Mouse (Mus musculus): Measurements from ENCODE around the gene Gm49510. TPM values are rescaled to one million over a fixed set of nuclear protein-coding genes. Genes with fewer than 3 reads are reported as not detected.
A peak's percentile ranks its signal among the peaks of the same experiment; 100 is the strongest.
"Not testable (repeated sequence)": the region's sequence is repeated elsewhere in the genome, so short reads cannot be mapped to it uniquely, and the experiment has no call there.

Gm49510 gene
- total RNA-seq, 4 experiments from 2014 or later: not detected

DNA sequence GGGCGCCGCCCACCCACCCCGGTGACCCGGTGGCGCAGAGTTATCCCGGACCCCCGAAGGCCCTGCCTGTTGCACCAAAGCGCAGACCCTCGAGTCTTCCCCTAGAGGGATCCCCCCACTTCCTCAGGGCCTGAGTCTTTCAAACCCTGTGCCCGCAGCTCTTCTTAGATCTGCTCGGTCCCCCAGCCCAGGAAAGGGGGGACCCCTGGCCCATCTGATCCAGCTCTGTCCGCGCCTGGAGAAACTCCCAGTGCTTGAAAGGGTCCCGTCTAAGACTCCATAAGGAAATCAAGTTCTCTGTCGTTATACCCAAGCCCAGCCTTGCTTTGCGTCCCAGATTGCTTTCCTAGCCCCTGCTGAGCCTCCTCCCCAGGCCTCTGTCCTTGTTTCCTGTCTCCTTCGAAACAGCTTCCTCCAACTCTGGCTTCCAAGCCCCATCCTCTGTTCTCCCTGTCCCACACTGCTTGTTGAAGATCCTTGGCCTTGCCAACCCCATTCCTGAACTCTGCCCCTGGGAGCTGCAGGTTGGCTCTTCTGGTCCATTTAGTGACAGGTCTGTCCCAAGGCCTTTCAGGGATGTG is 21.6 kb upstream of the Gm49510 start:
- no peak for DNase-seq (ENCODE audit: low spot score in 2 of 2)

DNA sequence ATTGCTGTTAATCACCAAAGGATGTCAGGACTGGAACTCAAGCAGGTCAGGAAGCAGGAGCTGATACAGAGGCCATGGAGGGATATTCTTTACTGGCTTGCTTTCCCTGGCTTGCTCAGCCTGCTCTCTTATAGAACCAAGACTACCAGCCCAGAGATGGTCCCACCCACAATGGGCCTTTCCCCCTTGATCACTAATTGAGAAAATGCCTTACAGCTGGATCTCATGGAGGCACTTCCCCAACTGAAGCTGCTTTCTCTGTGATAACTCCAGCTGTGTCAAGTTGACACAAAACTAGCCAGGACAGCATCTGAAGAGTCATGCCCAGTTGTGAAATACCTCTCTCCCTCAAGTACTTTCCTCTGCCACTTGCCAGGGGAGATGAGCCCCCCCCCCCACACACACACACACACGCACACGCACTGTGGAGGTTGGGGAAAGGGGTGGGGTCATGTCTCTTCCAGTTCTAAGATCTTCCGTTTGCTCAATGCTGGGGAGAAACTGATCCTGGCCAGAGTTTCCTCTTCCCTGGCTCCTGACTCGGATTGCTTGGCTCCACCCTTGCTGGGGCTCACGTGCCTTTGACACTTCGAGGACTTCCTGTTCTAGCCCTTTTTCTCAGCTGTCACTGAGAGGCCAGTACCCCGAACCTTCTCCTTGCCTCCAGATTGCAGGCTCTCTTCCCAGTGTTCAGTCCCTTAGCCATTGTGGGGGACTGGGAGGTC is 20.5 kb upstream of the Gm49510 start:
- not testable (repeated sequence) for DNase-seq (ENCODE audit: low spot score in 2 of 2)

DNA sequence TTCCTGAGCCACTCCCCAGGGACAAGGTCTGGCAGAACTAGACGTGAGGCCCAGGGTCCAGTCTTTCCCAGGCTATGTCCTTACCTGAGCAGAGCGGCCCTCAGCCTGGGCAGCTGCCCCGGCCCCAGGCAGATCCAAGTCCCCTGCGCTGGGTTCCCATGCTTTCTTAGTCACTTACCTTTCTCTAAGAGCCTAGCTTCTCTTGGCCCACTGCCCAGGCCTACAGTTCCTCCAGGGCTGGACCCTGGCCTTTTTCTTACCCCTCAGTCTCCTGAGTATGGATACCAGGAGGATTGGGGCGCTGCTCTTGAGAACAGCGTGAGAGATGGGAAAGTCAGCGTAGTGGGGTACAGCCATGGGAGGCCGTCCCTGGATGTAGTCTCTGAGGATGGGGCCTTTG is 19.0 kb upstream of the Gm49510 start:
- no peak for DNase-seq (ENCODE audit: low spot score in 2 of 2)

DNA sequence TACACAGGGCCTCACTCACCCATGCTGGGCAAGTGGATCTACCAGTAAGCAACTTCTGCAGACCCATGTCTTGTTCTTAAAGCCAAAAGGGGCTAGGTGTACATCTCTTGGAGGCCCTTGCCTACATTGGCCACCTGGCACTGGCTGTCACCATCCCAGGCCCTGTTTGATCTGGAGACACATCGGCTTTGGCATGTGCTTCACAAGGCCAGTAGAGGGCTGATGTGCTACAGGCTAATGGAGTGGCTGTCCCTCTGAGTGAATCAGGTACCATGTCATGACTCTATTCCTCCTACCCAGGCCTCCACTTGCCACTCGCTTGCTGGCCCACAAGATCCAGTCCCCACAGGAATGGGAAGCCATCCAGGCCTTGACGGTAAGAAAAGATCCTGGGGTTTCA is 17.6 kb upstream of the Gm49510 start:
- no peak for DNase-seq (ENCODE audit: low spot score in 2 of 2)

DNA sequence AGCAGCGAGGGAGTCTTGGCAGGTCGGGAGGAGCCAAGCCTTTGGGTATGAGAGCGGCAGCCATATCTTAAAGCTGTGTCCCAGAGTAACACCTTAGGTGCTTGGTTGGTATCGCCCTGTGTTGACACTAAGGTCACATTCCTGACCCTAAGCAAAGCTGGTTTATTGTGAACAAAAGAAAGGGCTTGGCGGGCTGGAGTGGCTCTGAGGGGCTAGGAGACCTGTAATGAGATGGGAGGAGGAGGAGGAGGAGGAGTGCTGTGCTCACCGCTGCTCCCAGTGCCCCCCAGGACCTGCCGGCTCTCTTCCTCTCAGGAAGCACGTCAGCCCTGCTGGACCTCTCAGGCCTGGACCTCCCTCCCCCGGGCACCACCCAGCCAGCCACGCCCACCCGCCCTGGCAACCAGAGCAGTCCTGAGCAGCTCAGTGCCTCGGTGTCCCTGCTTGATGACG is 10.0 kb upstream of the Gm49510 start:
- DNase-seq (ENCODE audit: low spot score in 2 of 2): no peak

DNA sequence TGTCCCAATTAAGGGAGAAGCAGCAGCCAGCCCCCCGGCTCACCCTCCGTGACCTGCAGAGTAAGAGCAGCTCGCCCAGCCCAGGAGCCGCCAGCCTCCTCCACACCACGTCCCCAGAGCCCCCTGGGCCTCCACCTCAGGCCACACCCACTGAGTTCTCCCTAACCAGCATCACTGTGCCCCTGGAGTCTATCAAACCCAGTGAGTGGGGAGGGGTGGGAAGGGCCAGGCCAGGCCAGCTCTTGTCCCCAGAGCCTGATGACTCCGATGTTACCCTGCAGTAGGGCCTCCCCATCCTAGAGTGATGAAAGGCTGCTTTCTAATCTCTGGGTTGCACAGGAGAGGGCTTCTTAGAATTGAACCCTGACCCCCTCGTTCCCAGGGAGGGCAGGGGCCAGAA is 7.0 kb upstream of the Gm49510 start:
- DNase-seq (ENCODE audit: low spot score in 2 of 2): no peak

DNA sequence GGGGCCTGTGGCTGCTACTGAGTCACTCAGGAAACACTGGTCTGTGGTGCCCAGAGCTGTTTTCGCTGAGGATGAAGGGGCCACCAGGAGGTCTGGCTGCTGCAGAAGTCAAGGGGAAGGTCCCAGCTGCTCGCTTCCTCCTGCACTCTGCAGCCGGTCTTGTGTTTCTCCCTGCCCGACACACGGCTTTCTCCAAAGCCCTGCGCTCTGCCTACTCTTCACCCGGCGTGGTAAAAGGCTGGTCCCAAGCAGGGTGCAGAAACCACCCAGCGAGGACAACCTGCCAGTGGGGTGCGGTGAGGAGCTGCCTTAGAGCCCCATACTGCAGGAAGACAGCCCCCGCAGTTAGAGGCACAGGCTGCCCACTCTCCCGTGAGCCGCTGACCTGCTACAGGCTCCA is 4.7 kb upstream of the Gm49510 start:
- DNase-seq (ENCODE audit: low spot score in 2 of 2): no peak

DNA sequence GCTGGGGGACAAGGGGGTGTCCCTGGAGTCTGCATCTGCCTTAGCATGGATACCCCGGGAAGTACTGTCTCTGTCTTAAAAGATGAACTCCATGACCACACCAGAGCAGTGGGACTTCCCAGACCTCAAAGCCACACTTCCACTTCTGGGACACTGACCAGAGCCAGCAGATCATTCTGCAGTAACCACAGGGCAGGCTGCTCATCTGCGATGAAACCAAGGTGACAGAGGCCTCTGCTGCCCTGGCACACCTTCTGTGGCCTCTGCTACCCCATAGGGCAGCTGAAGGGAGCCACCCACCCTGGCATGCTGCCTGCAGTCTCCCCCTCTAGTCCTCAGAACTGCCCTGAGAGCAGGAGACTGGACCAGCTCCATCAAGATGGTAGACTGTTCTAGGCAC is 3.7 kb upstream of the Gm49510 start:
- no peak for DNase-seq (ENCODE audit: low spot score in 2 of 2)

DNA sequence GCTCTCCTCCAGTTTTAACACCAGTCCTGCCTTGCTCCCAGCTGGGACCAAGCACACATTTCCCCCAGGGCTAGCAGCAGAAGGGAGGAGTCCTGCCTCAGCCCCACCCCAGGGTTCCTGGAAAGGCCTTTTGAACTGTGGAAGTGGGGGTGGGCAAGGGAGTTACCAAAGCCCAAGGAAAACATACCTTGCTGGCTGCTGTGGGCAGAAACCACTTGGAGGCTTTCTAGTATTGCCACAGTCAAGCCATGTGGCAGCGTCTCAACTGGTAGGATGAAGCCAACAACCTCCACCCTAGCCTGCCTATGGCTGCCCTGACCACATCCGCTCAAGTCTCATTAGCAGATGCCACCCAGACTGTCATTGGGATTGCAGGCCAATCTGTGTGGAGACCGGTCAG is 3.3 kb upstream of the Gm49510 start:
- no peak for DNase-seq (ENCODE audit: low spot score in 2 of 2)

DNA sequence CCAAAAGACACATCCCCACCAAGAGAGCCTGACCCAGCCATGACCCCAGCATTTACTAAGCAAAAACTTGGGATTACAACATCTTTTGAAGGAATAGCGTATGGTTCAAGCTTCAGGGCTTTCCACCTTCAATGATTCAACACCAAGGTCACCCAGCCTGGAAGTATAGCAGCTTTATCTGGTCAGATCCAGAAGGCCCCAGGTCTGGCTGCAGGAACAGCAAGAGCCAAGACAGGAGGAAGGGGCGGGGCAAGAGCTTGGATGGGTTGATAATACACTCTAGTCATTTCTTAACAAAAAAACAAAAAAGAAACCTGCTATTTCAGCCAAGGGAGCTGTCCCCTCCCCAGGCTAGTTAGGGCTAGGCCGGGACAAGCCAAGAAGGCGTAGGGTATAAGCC is 2.0 kb upstream of the Gm49510 start:
- no peak for DNase-seq (ENCODE audit: low spot score in 2 of 2)

DNA sequence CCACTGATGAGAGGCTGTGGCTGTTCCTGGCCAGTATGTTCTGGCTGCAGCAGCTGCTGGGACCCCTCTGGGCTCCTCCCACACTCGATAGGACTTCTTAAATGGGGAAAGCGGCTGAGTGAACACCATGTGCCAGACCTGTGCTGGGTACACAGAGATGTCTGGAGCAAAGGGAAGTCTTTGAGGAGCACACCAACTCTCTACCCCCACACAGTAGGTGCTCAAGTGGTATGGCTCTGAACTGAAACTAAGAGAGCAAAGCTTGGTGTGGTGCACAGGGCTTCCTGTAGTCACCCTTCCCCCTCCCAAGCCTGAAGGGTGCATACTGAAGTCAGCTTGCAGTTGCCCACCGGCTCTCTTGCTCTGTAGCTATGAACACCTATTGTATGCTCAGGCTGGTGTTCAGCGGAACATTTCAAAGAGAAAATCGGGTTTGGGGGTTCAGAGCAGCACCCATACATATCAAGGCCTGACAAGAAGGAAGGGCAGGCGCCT is 913 bp upstream of the Gm49510 start:
- DNase-seq (ENCODE audit: low spot score in 2 of 2): no peak

DNA sequence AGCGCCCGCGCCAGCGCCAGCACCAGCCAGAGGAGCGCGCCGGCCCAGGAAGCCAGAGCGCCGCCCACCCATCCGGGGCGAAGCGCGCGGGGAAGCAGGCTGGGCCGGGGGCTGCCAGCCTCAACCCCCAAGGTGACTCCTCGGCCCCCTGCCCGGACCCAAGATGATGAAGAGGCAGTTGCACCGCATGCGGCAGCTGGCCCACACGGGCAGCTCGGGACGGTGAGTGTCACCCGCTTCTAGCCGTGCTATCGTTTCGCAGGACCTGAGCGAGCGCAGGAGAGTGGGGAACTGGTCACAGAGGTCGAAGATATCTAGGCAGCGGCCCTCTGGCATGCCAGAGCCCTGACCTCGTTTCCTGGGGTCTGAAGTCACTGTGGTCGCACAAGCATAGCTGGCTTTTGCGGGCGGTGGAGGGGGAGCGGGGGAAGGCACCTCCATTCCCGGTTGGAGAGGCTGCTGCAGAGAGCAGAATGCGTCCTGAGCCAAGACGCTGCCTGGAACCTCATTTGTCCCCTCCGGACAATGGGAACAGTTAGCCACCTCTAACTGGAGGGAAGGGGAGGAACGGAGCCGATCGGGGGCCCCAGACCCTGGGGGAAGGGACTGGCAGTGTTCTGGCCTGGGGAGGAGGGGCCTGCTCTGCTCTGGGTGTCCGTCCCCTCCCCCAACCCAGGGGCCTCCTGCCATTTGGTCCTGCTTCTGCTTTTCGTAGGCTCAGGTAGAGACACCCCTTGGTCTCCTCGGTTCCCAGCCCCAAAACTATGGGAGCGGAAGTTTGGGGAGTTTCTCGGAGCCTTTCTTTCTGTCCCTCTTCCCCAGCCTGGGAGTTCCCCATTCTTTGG is 495 bp downstream of the Gm49510 start, which contains the start of gene Sh3bp1:
Gene Sh3bp1 (plus strand): TSS at position 29 of the 845 bp plus-strand sequence.
- DNase-seq (ENCODE audit: low spot score in 2 of 2): peak in 1 of 2 experiments; percentile 49

DNA sequence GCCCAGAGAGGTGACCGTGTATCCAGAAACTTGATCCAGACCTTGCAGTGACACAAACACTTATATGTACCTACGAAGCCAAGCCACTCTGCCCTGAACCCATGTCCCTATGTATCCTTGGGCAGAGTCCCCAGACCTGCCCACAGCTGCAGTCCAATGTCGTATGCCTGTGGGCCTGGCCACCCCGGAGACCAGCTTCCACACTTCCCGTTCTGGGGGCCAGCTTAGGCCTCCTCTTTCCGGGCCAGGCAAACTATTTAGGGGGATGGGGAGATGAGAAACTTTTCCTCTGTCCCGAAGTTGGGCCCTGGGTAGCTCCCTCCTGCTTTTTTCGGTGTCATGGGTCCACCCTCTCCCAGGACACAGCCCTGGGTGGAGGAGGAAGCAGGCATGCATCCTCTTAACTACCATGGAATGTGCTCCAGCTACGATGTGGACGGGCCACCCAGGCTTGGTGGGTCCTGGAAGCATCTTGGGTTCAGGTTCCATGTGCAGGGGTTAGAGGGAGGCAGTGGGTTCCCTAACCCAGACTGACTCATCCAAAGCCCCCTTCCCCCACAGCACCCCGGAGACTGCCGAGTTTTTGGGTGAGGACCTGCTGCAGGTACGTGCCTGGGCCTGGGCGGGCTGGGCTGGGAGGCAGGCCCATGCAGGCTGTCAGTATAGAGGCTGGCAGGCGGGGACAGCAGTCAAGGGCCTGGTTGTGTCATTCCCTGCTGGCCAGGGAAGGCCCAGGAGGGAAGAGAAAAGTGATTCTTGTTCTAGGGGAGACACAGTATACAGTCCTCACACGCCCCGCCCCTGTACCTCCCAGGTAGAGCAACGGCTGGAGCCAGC is 1.3 kb downstream of the Gm49510 start:
- no peak for DNase-seq (ENCODE audit: low spot score in 2 of 2)

DNA sequence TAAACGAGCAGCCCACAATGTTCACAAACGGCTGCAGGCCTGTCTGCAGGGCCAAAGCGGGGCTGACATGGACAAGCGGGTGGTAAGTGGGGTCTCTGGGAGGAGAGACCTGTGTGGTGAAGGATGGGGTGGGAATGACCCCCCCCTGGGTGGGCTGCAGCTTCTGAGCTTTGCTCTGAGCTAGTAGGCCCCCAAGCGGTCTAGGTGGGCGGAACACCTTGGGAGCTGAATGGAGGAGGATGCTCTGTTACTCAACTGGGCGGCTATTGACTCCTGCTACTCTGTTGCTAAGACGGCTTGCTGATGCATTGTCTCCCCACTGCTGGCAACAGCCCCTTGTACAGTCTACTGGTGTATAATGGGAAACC is 1.9 kb downstream of the Gm49510 start:
- no peak for DNase-seq (ENCODE audit: low spot score in 2 of 2)

DNA sequence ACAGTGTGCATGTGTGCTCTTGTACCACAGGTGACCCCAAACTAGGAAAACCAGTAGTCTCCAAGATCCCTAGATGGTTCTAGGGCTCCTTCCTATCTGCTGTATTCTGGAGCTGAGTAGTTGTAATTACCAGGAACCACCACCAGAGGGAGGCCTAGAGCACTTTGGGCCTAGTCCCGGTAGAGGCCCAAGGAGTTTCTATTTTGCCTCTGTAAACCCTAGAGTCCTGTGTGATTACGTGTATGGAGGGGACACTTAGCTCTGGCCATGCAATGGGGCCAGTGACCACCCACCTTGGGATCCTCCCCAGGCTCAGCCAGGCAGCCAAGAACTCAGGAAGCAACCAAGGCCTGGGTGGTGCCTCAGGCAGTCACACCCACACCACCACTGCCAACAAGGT is 3.8 kb downstream of the Gm49510 start:
- peak; percentile 50 to 60 for DNase-seq (ENCODE audit: low spot score in 2 of 2)

DNA sequence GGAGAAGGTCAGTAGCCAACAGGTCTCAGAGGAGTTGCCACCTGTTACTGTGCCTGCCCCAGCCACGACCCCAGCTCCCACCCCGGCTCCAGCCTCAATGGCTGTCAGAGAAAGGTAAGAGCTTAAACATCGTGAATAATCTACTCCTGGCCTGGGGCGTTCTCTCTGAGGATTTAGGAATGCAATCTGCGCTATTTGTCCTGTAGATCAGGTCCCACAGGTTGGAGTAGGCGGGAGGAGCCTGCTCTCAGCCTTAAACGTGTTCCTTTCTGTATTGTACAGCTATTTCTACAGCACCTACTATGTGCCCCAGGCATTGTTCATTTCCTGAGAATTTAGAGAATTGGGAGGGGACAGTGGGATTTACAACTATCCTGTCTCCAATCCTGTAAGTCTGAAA is 8.9 kb downstream of the Gm49510 start:
- DNase-seq (ENCODE audit: low spot score in 2 of 2): no peak

DNA sequence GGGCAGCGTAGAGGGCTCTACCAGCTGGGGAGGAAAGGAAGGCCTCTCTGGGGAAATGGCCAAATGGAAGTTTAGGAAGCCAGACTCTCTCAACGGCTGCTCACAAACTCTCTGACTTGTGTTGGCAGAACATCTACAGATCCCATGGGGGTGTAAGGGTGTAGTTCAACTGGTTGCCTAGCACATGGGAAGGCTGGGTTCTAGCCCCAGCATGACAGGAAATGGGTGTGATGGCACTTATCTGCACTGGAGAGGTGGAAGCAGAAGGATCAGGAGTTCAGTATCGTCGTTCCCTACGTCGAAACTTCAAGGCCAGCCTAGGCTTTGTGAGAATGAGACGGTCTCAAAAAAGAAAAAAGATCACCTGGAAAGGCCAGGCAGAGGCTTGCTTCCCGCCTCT is 9.5 kb downstream of the Gm49510 start:
- no peak for DNase-seq (ENCODE audit: low spot score in 2 of 2)

DNA sequence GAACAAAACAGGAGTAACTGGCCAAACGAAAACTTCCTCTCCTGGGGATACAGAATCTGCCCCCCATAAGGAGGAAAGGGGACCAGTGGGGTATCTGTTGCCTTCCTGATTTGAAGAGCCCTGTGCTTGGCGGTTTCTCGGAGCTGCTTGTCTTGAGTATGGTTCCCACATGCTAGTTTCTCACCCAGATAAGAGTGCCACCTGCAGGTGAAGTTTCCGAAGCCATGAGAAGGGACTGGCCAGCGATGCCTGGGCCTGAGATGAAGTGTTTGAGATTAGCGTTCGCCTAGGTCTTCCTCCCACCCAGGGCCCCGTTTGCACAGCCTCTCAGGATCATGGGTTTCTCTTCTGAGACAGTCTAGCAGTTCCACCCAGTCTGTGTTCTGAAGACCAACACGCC is 12.6 kb downstream of the Gm49510 start:
- DNase-seq (ENCODE audit: low spot score in 2 of 2): no peak

DNA sequence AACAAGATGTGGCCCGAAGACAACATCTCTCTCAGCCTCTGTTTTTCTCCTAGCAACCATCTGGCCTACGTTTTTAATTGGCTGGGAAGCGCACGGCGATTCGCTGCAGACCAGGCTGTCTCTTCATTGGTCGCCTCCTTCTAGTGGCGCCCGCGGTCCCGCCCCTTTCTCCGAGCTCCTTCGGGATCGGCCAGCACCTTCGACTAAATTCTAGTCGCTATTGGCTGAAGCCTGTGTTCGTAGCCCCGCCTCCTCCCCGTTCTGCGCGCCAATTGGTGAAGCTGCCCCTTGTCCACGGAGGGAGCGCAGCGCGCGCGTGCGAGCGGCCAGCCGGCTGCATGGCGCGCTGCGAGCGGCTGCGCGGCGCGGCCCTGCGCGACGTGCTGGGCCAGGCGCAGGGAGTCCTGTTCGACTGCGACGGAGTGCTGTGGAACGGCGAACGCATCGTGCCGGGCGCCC is 14.2 kb downstream of the Gm49510 start, which contains the start of gene Pdxp:
Gene Pdxp (plus strand): TSS at position 288 of the 459 bp plus-strand sequence.
- peak; percentile 82 to 89 for DNase-seq (ENCODE audit: low spot score in 2 of 2)

DNA sequence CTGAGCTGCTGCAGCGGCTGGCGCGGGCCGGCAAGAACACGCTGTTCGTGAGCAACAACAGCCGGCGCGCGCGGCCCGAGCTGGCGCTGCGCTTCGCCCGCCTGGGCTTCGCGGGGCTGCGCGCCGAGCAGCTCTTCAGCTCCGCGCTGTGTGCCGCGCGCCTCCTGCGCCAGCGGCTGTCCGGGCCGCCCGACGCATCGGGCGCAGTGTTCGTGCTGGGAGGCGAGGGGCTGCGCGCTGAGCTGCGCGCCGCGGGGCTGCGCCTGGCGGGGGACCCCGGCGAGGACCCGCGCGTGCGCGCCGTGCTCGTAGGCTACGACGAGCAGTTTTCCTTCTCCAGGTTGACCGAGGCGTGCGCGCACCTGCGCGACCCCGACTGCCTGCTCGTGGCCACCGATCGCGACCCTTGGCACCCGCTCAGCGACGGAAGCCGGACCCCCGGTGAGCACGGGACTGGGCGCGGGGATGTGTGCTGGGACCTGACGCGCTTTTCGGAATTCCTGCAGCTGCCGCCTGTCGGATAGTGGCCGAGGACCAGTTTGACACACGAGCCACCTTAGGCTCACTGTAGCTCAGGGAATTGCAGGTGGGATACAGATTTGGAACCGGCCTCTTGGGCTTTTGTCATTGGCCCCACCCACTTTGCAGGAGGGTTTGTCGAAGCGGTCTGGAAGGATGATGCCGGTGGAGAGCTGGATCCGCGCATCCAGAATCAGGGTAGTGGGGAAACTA is 14.8 kb downstream of the Gm49510 start:
- DNase-seq (ENCODE audit: low spot score in 2 of 2): no peak
